Mouse (Mus musculus) thymus, postnatal 10 days (tissue): Measurements from ENCODE around the gene Scube1.

Experiments used
- DNase-seq, 2 experiments: peaks; one replicate each; pipeline ENCODE4 v3.0.0; 2021; ENCODE audit warnings: low spot score in 2 of 2

Gene Scube1

GRCm38 (mm10) chr15:83565434-83565833 is 159.4 kb downstream of the Scube1 start:
- DNase-seq, result no peak

GRCm38 (mm10) chr15:83563857-83564651 is 160.8 kb downstream of the Scube1 start:
- peak in 1 of 2 experiments; percentile 56 for DNase-seq

- peak; percentile 63 to 71 for DNase-seq
Observed at GRCm38 (mm10) chr15:83563327-83563856, 161.4 kb downstream of the Scube1 start, which contains the start of the genes Tspo and Mcat. TSS of gene Tspo (plus strand) at chr15:83563592. TSS of gene Mcat (minus strand) at chr15:83563787.

GRCm38 (mm10) chr15:83562626-83563270 is 162.1 kb downstream of the Scube1 start:
- DNase-seq, result peak; percentile 72 to 75

- DNase-seq, result no peak
Observed at GRCm38 (mm10) chr15:83560941-83561477, 163.8 kb downstream of the Scube1 start.

- peak; percentile 85 to 89 for DNase-seq
Observed at GRCm38 (mm10) chr15:83555161-83555974, 169.5 kb downstream of the Scube1 start.
